Mouse (Mus musculus): ENCODE data around the gene Clic4.

- TF ChIP-seq CTCF (IDR thresholded peaks at IDR 0.05; ENCODE audit: control insufficient read depth, insufficient read depth, insufficient read length) = no peak
- TF ChIP-seq USF1 (IDR thresholded peaks at IDR 0.05; ENCODE audit: low read depth) = no peak
- TF ChIP-seq MYOG (IDR thresholded peaks at IDR 0.05; ENCODE audit: control insufficient read depth, extremely low read depth, insufficient read length) = no peak
Measured at GRCm38 (mm10) chr4:135166413-135167225, 106.0 kb downstream of the Clic4 start.

Measured in C2C12 (cell line).